Mouse (Mus musculus) midbrain, embryonic 14.5 days (tissue): ENCODE results near the gene Mrap2. TPM values are rescaled to one million over a fixed set of nuclear protein-coding genes. Genes with fewer than 3 reads are reported as not detected.

Experiments used
- ATAC-seq: fragments of 200-750 bp; cut with Nextera tagmentation; 2 replicates; pipeline ENCODE4 v1.8.0; 2017; ENCODE audit warnings: moderate number of reproducible peaks, moderate library complexity; ENCODE audit not compliant: low FRiP score, low TSS enrichment
- DNase-seq: peaks from one replicate; pipeline ENCODE4 v3.0.0-alpha.2; 2015
- H3K27ac ChIP-seq: fragments of 300-500 bp; sonication (generic); replicated peaks from 2 replicates; pipeline ENCODE4 v1.5.1; 2014; ENCODE audit warnings: mild to moderate bottlenecking, low read depth, low read length, moderate library complexity
- H3K27me3 ChIP-seq: fragments of 300-500 bp; sonication (generic); 2 replicates; pipeline ENCODE4 v1.6.1; 2014; ENCODE audit warnings: low read length, control low read depth, mixed read lengths; ENCODE audit not compliant: control insufficient read depth, insufficient read depth
- H3K36me3 ChIP-seq: fragments of 300-500 bp; sonication (generic); 2 replicates; pipeline ENCODE4 v1.6.1; 2014; ENCODE audit warnings: low read length, control low read depth; ENCODE audit not compliant: control insufficient read depth, insufficient read depth
- H3K4me1 ChIP-seq: fragments of 300-500 bp; sonication (generic); 2 replicates; pipeline ENCODE4 v1.6.1; 2014; ENCODE audit warnings: mild to moderate bottlenecking, antibody characterized with exemption, low read length, control low read depth; ENCODE audit not compliant: control insufficient read depth, insufficient read depth
- H3K4me2 ChIP-seq: fragments of 300-500 bp; sonication (generic); 2 replicates; pipeline ENCODE4 v1.6.1; 2014; ENCODE audit warnings: mild to moderate bottlenecking, low read length, moderate library complexity
- H3K4me3 ChIP-seq: fragments of 300-500 bp; sonication (generic); replicated peaks from 2 replicates; pipeline ENCODE4 v1.5.1; 2014; ENCODE audit warnings: low read depth, low read length
- H3K9ac ChIP-seq: fragments of 300-500 bp; sonication (generic); replicated peaks from 2 replicates; pipeline ENCODE4 v1.6.1; 2014; ENCODE audit warnings: mild to moderate bottlenecking, low read length, moderate library complexity
- H3K9me3 ChIP-seq: fragments of 300-500 bp; sonication (generic); 2 replicates; pipeline ENCODE4 v1.6.1; 2016; ENCODE audit warnings: low read length, control low read depth, mixed read lengths; ENCODE audit not compliant: control insufficient read depth
- WGBS: fragments of 180-500 bp; shearing (Covaris S2); extraction: QIAGEN DNeasy Blood & Tissue Kit; methylation state at CpG from one replicate; pipeline ENCODE4 v1.1.7; 2014; 5-methylcytosine and 5-hydroxymethylcytosine counted together
- polyA plus RNA-seq: library from polyadenylated mRNA; unstranded; fragments of >200 nt; fragmentation: Nextera tagmentation; extraction: Ambion mirVana; gene quantifications from 2 replicates; pipeline ENCODE4 v1.2.1, GENCODE M21; 2014

Mrap2 gene
- polyA plus RNA-seq, 1 experiment from 2014 or later: 0.89 TPM

GRCm38 (mm10) chr9:87162559-87162958 is 18.5 kb downstream of the Mrap2 start:
- 87% methylated on average over 4 of the region's 4 CpGs for WGBS
- Histone ChIP-seq H3K36me3 (no peaks in the 10 kb centered on the region), H3K27ac (no peak overlapping the region), H3K27me3 (no peaks in the 10 kb centered on the region), H3K4me3 (no peak overlapping the region), H3K9ac (no peak overlapping the region), H3K4me1 (no peaks in the 10 kb centered on the region), H3K4me2 (no peak overlapping the region), H3K9me3 (no peaks in the 10 kb centered on the region)
- ATAC-seq (no peak), DNase-seq (no peak)

- no peaks in the 10 kb centered on the region for H3K27me3 ChIP-seq
- ATAC-seq: 0 out of 2 replicates have a peak, but pooled peaks have one; percentile 32
- no peak for DNase-seq
- no peak overlapping the region for H3K4me3 ChIP-seq
- no peak overlapping the region for H3K9ac ChIP-seq
- H3K36me3 ChIP-seq: no peaks in the 10 kb centered on the region
- H3K9me3 ChIP-seq: no peaks in the 10 kb centered on the region
- H3K4me1 ChIP-seq: no peaks in the 10 kb centered on the region
- H3K27ac ChIP-seq: no peak overlapping the region
- 40% methylated on average over 9 of the region's 9 CpGs for WGBS
- H3K4me2 ChIP-seq: no peak overlapping the region
Observed at GRCm38 (mm10) chr9:87167001-87167830, 23.1 kb downstream of the Mrap2 start.

DNA sequence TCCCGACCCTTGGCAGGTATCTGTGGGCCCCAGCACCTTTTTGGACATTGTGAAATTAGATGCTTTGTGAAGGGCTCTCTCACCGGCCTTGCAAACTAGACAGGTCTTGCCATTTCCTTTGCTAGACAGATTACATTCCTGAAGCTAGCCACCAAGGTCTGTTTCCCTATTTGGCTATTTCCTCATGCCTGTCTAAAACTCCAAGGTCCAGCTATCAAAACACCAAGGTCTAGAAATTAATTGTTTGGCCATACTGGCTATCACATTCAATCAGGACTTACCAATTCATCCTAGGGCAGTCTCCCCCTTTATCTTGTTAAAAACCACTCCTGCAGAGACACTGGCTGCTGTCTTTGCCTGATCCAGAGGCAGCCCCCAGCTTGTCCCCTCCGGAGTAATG is 23.9 kb downstream of the Mrap2 start:
- Histone ChIP-seq H3K36me3 (no peaks in the 10 kb centered on the region), H3K9ac (no peak overlapping the region), H3K4me3 (no peak overlapping the region), H3K27me3 (no peaks in the 10 kb centered on the region), H3K4me2 (no peak overlapping the region), H3K27ac (no peak overlapping the region), H3K4me1 (no peaks in the 10 kb centered on the region), H3K9me3 (no peaks in the 10 kb centered on the region)
- DNase-seq (no peak), ATAC-seq (no peak)
- WGBS: 46% methylated on average over 3 of the region's 3 CpGs

DNA sequence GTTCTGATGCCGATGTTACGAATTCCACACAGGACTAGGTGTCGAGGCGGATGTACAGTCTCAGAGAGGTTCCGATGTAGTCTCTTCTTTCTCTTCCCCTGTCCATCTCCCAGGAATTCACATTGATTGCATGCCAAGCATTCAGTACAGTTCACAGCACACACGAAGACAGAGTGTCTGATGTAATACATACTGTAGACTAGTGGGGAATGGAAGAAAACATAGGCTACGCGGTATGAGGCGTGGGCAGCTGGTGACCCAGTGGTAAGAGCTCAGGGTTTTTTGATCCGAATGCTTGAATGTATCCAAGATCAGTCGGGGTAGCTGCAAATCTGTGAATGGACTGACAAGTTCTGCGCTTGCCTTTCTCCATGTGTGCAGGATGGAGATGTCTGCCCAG is 25.0 kb downstream of the Mrap2 start:
- Histone ChIP-seq H3K27ac (no peak overlapping the region), H3K9ac (no peak overlapping the region), H3K9me3 (no peaks in the 10 kb centered on the region), H3K4me3 (no peak overlapping the region), H3K4me1 (no peaks in the 10 kb centered on the region), H3K27me3 (no peaks in the 10 kb centered on the region), H3K4me2 (no peak overlapping the region), H3K36me3 (no peaks in the 10 kb centered on the region)
- 91% methylated on average over 12 of the region's 12 CpGs for WGBS
- DNase-seq (no peak), ATAC-seq (no peak)

DNA sequence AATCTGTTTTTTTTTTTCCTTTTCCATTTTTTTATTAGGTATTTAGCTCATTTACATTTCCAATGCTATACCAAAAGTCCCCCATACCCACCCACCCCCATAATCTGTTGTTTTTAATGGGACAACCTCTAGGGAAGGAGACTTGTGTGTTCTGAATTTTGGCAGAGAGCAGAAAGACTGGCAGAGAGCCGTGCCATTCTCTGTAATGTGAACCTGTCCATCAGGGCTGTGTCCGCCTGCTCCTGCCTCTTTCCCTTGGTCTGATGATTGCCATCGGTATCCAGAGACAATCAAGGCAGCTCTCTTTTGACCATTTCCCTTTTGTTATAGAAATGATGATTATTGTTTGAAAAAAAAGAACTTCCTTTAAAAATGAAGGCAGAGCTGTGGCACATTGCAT is 26.8 kb downstream of the Mrap2 start:
- H3K4me2 ChIP-seq: no peak overlapping the region
- no peak for DNase-seq
- WGBS: 72% methylated on average over 3 of the region's 3 CpGs

GRCm38 (mm10) chr9:87171517-87171916 is 27.4 kb downstream of the Mrap2 start:
- ATAC-seq: no peak
- H3K9me3 ChIP-seq: no peaks in the 10 kb centered on the region
- H3K9ac ChIP-seq: no peak overlapping the region
- H3K4me2 ChIP-seq: no peak overlapping the region
- no peak overlapping the region for H3K4me3 ChIP-seq
- H3K36me3 ChIP-seq: no peaks in the 10 kb centered on the region
- H3K27ac ChIP-seq: no peak overlapping the region
- WGBS: 93% methylated on average over 3 of the region's 3 CpGs
- DNase-seq: no peak
- no peaks in the 10 kb centered on the region for H3K27me3 ChIP-seq
- H3K4me1 ChIP-seq: no peaks in the 10 kb centered on the region

More for the DNA sequence above, 26.8 kb downstream of the Mrap2 start:
- Histone ChIP-seq H3K27ac (no peak overlapping the region), H3K36me3 (no peaks in the 10 kb centered on the region), H3K4me1 (no peaks in the 10 kb centered on the region), H3K4me3 (no peak overlapping the region), H3K9ac (no peak overlapping the region), H3K9me3 (no peaks in the 10 kb centered on the region), H3K27me3 (no peaks in the 10 kb centered on the region)
- no peak for ATAC-seq

- Histone ChIP-seq H3K9ac (no peak overlapping the region), H3K9me3 (no peaks in the 10 kb centered on the region), H3K4me1 (no peaks in the 10 kb centered on the region), H3K27me3 (no peaks in the 10 kb centered on the region), H3K27ac (no peak overlapping the region), H3K4me2 (no peak overlapping the region), H3K36me3 (no peaks in the 10 kb centered on the region), H3K4me3 (no peak overlapping the region)
- 69% methylated on average over 7 of the region's 7 CpGs for WGBS
- DNase-seq (no peak), ATAC-seq (no peak)
Observed at GRCm38 (mm10) chr9:87178534-87178933, 34.4 kb downstream of the Mrap2 start.

GRCm38 (mm10) chr9:87182231-87182630 is 38.1 kb downstream of the Mrap2 start:
- Histone ChIP-seq H3K4me2 (no peak overlapping the region), H3K9ac (no peak overlapping the region), H3K27ac (no peak overlapping the region), H3K4me1 (no peaks in the 10 kb centered on the region), H3K4me3 (no peak overlapping the region), H3K27me3 (no peaks in the 10 kb centered on the region), H3K36me3 (no peaks in the 10 kb centered on the region), H3K9me3 (no peaks in the 10 kb centered on the region)
- DNase-seq (no peak), ATAC-seq (no peak)
- 67% methylated on average over 10 of the region's 10 CpGs for WGBS

DNA sequence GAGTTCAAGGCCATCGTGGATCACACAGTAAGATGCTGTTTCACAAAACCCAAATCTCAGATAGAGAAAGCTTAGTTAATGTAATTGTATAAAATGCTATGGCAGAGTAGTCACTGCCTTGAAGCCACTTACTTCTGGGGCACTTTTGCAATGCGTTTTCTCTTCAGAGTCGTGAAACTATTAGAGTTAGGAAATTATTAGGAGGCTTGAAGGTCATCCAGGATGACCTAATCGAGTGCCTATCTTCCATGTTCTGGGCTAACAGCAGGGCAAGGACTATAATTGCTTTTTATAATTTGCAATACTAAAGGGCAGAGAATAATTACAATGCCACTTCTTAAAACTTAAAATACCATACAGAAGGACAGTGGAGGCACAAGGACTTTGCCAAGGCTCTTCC is 43.2 kb downstream of the Mrap2 start:
- WGBS: 94% methylated on average over 4 of the region's 4 CpGs
- no peak overlapping the region for H3K4me2 ChIP-seq
- DNase-seq (no peak), ATAC-seq (no peak)
- peaks cover 12% of the 10 kb centered on the region; the same call in 1 of the 2 replicates for H3K9me3 ChIP-seq
- H3K9ac ChIP-seq: no peak overlapping the region
- no peaks in the 10 kb centered on the region for H3K4me1 ChIP-seq
- peaks cover 22% of the 10 kb centered on the region for H3K36me3 ChIP-seq
- H3K27ac ChIP-seq: no peak overlapping the region
- H3K4me3 ChIP-seq: no peak overlapping the region
- H3K27me3 ChIP-seq: no peaks in the 10 kb centered on the region
